Mouse (Mus musculus): ENCODE measurements around the gene Stxbp3. TPM values are rescaled to one million over a fixed set of nuclear protein-coding genes. Genes with fewer than 3 reads are reported as not detected.
"Not testable (repeated sequence)": the region's sequence is repeated elsewhere in the genome, so short reads cannot be mapped to it uniquely, and the experiment has no call there.

The Stxbp3 gene
- polyA plus RNA-seq, 1 experiment, result 4.9 TPM

DNA sequence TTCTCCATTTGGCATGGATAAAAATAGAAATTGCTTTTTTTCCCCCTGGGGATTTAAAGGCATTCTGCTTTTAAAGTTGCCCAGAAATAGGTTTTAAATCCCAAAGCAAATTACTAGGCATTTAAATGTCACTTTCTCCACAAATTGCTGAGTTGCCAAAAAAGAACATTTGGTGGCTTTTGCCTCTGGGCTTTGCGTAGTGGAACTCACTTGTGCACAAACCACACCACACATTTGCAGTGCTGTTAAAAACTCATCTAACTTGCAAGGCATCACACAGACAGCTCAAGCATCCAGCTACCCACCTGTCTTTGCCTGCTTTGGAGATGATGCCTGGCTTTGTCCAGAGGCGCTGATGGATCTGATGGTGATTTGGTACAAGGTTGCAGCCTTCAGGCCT is 42.7 kb upstream of the Stxbp3 start:
- peaks cover 8% of the 10 kb centered on the region for H3K4me1 ChIP-seq (ENCODE audit: control insufficient read depth, insufficient read depth, low read length)
- no peak overlapping the region for H3K27ac ChIP-seq (ENCODE audit: control insufficient read depth, insufficient read depth, low read depth, low read length)
- no peak for TF ChIP-seq POLR2A (IDR thresholded peaks at IDR 0.05; ENCODE audit: control insufficient read depth, low read depth, low read length)
- TF ChIP-seq CTCF (IDR thresholded peaks at IDR 0.05; ENCODE audit: control insufficient read depth, insufficient read depth, insufficient replicate concordance, low read depth, low read length), result no peak
- H3K36me3 ChIP-seq (ENCODE audit: control insufficient read depth, insufficient read depth, low read length), result no peaks in the 10 kb centered on the region
- H3K27me3 ChIP-seq (ENCODE audit: control insufficient read depth, insufficient read depth, low read length), result no peaks in the 10 kb centered on the region
- no peak overlapping the region for H3K4me3 ChIP-seq (ENCODE audit: control insufficient read depth, low read depth, low read length)

GRCm38 (mm10) chr3:108881873-108882272 is 41.5 kb upstream of the Stxbp3 start:
- not testable (repeated sequence) for H3K4me3 ChIP-seq (ENCODE audit: control insufficient read depth, low read depth, low read length); H3K4me1 ChIP-seq (ENCODE audit: control insufficient read depth, insufficient read depth, low read length); H3K36me3 ChIP-seq (ENCODE audit: control insufficient read depth, insufficient read depth, low read length); H3K27me3 ChIP-seq (ENCODE audit: control insufficient read depth, insufficient read depth, low read length); H3K27ac ChIP-seq (ENCODE audit: control insufficient read depth, insufficient read depth, low read depth, low read length)

- Histone ChIP-seq H3K4me1 (ENCODE audit: control insufficient read depth, insufficient read depth, low read length) (peaks cover 8% of the 10 kb centered on the region), H3K36me3 (ENCODE audit: control insufficient read depth, insufficient read depth, low read length) (no peaks in the 10 kb centered on the region), H3K27ac (ENCODE audit: control insufficient read depth, insufficient read depth, low read depth, low read length) (0 out of 2 replicates have a peak overlapping the region, but pooled peaks have one; percentile 5), H3K4me3 (ENCODE audit: control insufficient read depth, low read depth, low read length) (peak overlapping the region; percentile 40), H3K27me3 (ENCODE audit: control insufficient read depth, insufficient read depth, low read length) (no peaks in the 10 kb centered on the region)
- TF ChIP-seq POLR2A (IDR thresholded peaks at IDR 0.05; ENCODE audit: control insufficient read depth, low read depth, low read length), result no peak
These were observed 40.5 kb upstream of the Stxbp3 start for GRCm38 (mm10) chr3:108880544-108881507.

DNA sequence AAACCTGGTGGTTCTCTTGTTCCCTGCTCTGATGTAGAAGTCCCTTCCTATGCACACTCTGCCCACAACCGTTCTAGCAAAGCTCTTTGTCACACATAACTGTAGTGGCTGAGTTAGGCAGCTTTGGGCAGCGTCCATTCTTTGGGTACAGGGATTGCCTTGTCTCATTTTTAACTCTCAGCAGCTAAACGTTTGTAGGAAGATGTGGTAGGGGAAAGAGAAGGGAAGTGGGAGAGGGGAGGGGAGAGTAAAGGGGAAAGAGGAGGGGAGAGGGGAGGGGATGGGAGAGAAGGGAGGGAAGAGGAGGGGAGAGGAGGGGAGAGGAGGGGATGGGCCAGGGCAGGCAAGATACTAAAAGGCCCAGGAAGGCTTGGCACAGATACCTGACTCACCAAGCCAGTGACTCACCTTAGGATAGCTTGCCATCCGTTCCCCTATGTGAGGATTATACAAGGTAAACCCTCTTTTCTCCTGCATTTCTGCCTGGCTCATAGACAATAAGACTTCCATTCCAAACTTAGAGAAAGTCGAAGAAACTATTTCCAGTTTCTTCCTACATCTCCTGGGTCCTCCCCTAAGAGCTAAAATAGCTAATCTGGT is 39.6 kb upstream of the Stxbp3 start:
- Histone ChIP-seq H3K36me3 (ENCODE audit: control insufficient read depth, insufficient read depth, low read length) (no peaks in the 10 kb centered on the region), H3K4me3 (ENCODE audit: control insufficient read depth, low read depth, low read length) (no peak overlapping the region), H3K4me1 (ENCODE audit: control insufficient read depth, insufficient read depth, low read length) (peaks cover 8% of the 10 kb centered on the region), H3K27me3 (ENCODE audit: control insufficient read depth, insufficient read depth, low read length) (no peaks in the 10 kb centered on the region), H3K27ac (ENCODE audit: control insufficient read depth, insufficient read depth, low read depth, low read length) (no peak overlapping the region)
- TF ChIP-seq CTCF (IDR thresholded peaks at IDR 0.05; ENCODE audit: control insufficient read depth, insufficient read depth, insufficient replicate concordance, low read depth, low read length) (no peak), POLR2A (IDR thresholded peaks at IDR 0.05; ENCODE audit: control insufficient read depth, low read depth, low read length) (no peak)

DNA sequence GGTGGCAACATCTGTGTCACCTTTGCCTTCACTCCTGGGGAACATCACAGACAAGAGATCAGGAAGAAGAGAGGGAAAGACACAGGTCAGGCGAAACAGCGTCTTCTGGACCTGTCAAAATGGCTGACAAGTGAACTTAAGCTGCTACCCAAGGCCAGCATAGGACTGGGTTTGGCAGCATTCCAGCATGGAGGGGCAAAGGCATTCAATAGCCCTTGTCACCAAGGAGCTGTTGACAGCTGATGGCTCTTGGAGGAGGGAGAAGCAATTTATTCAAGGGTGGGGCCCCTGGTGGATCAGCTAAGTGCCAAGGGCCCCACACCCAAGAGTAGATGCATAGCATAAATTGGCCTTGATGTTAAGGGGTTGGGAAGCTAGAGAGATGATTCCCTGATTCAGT is 38.8 kb upstream of the Stxbp3 start:
- Histone ChIP-seq H3K27me3 (ENCODE audit: control insufficient read depth, insufficient read depth, low read length) (no peaks in the 10 kb centered on the region), H3K4me1 (ENCODE audit: control insufficient read depth, insufficient read depth, low read length) (peaks cover 8% of the 10 kb centered on the region), H3K4me3 (ENCODE audit: control insufficient read depth, low read depth, low read length) (no peak overlapping the region), H3K27ac (ENCODE audit: control insufficient read depth, insufficient read depth, low read depth, low read length) (no peak overlapping the region), H3K36me3 (ENCODE audit: control insufficient read depth, insufficient read depth, low read length) (no peaks in the 10 kb centered on the region)
- TF ChIP-seq POLR2A (IDR thresholded peaks at IDR 0.05; ENCODE audit: control insufficient read depth, low read depth, low read length), result no peak
- no peak for TF ChIP-seq CTCF (IDR thresholded peaks at IDR 0.05; ENCODE audit: control insufficient read depth, insufficient read depth, insufficient replicate concordance, low read depth, low read length)

DNA sequence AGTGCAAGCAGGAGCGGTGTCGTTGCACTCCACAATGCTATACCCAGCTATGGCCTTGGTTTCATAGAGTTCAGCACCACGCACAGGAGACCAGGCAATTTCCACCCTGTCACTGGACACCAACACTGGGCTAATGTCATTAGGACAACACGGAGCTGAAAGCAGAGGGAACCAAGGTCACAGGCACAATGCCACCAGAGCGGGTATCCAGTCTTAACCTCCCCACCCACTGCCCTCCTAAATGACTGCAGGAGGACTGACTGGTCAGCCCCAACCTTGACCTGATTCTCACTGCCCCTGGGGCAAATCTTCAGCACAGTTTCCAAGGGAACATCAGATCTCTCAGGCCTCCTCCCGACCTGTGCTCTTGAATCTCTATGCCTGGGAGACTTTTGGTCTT is 30.3 kb upstream of the Stxbp3 start:
- Histone ChIP-seq H3K36me3 (ENCODE audit: control insufficient read depth, insufficient read depth, low read length) (no peaks in the 10 kb centered on the region), H3K4me3 (ENCODE audit: control insufficient read depth, low read depth, low read length) (no peak overlapping the region), H3K4me1 (ENCODE audit: control insufficient read depth, insufficient read depth, low read length) (peaks cover 4% of the 10 kb centered on the region), H3K27ac (ENCODE audit: control insufficient read depth, insufficient read depth, low read depth, low read length) (no peak overlapping the region), H3K27me3 (ENCODE audit: control insufficient read depth, insufficient read depth, low read length) (no peaks in the 10 kb centered on the region)
- no peak for TF ChIP-seq POLR2A (IDR thresholded peaks at IDR 0.05; ENCODE audit: control insufficient read depth, low read depth, low read length)
- no peak for TF ChIP-seq CTCF (IDR thresholded peaks at IDR 0.05; ENCODE audit: control insufficient read depth, insufficient read depth, insufficient replicate concordance, low read depth, low read length)

- no peak overlapping the region for H3K4me3 ChIP-seq (ENCODE audit: control insufficient read depth, low read depth, low read length)
- no peak overlapping the region for H3K27ac ChIP-seq (ENCODE audit: control insufficient read depth, insufficient read depth, low read depth, low read length)
- H3K4me1 ChIP-seq (ENCODE audit: control insufficient read depth, insufficient read depth, low read length), result peaks cover 4% of the 10 kb centered on the region
- H3K36me3 ChIP-seq (ENCODE audit: control insufficient read depth, insufficient read depth, low read length), result no peaks in the 10 kb centered on the region
- TF ChIP-seq CTCF (IDR thresholded peaks at IDR 0.05; ENCODE audit: control insufficient read depth, insufficient read depth, insufficient replicate concordance, low read depth, low read length) (no peak), POLR2A (IDR thresholded peaks at IDR 0.05; ENCODE audit: control insufficient read depth, low read depth, low read length) (no peak)
- H3K27me3 ChIP-seq (ENCODE audit: control insufficient read depth, insufficient read depth, low read length), result no peaks in the 10 kb centered on the region
These were observed 27.1 kb upstream of the Stxbp3 start for GRCm38 (mm10) chr3:108867449-108867848.

Data from testis, adult 2 months (tissue).